Mouse (Mus musculus) thymus, postnatal 25 days (tissue): ENCODE data around the gene Fam207a.

Experiments
- DNase-seq: peaks from one replicate; pipeline ENCODE4 v3.0.0; 2022

The Fam207a gene

DNA sequence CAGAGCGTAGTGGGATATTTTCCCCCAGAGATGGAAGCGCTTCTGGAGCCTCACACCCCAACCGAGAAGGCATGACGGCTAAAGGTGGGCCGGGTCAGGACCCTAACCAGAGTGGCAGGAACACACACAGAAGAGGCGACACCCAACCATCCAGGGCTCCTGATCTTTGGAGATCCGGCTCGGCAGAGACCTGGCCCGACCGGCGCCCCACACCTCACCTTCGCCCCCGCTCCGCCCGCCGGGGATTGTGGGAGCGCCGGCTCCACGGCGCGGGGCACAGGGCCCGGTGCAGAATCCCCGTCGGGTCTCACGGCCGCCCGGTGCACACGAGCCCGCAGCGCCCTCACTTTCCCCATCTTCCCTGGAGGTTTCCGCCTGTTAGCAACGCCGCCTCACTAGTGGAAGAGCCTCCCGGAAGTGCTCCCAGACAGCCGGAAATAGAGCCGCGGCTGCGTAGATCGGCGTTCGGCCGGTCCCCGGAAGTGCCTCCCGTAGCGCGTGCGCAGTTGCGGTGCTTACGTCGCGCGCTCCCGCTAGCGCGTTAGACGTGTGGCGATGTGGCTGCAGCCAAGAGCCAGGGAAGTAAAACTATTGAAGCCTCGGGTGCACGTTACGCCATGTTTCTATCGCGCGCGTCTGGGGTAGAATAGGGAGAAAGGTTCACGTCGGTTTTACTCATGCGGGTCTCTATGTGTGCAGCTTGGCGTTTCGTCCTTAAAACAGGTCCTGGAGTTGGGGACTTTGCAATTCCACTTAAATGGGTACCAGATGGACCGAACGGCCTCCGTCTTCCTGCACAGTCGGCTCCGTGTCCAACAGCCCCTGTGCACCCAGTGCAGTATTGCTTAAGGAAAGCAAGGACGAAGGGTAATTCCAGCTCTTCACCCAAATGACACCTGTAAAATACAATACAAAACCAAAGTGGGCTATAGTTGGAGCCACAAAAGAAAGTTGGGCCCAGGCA is at the start of gene Fam207a:
Gene Fam207a (minus strand): TSS at position 401 of the 964 bp plus-strand sequence.
- DNase-seq = peak; percentile 95

DNA sequence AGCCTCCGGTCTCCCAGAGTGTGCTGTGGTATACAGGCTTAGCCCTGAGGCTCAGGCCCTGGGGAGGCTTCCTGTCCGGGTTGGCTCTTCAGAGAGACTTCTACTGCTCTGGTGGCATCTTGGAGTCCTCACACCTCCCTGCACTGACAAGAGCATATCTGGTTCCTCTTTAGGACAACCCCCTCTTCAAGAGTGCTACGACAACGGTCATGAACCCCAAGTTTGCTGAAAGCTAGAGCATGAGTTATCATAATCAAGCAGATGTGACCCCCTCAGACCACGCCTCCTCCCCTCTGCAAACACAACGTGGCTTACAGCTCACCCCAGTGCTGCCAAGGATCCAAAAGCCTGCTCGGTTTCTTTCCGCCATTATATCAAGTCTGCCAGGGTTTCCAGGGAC is 49.4 kb upstream of the Fam207a start:
- DNase-seq = no peak

DNA sequence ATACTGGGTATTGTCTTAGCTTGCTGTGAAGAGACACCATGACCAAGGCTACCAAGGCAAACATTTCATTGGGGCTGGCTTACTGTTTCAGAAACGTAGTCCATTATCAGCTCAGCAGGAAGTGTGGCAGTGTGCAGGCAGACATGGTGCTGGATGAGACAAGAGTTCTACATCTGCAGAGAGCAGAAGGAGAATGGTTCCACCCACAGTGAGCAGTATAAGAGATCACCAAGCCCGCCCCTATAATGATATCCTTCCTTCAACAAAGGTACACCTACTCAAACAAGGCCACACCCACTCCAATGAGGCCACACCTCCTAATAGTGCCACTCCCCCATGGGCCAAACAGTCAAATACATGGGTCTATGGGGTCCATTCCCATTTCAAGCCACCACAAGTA is 45.9 kb upstream of the Fam207a start:
- no peak for DNase-seq

DNA sequence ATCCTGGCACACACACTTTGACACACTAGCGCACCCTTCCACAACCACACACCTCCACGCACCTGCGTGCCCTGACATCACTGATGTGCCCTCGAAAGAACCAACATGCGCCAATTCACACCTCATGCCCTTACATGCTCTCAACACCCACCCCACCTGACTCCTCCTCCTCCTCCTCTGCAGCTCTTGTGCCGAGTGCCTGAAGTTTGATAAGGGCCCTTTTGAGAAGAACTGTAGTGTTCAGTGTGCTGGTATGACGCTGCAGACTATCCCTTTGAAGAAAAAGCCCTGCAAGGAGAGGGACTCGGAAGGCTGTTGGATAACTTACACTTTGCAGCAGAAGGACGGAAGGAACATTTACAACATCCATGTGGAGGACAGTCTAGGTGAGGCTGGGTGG is 45.2 kb upstream of the Fam207a start:
- DNase-seq = no peak

DNA sequence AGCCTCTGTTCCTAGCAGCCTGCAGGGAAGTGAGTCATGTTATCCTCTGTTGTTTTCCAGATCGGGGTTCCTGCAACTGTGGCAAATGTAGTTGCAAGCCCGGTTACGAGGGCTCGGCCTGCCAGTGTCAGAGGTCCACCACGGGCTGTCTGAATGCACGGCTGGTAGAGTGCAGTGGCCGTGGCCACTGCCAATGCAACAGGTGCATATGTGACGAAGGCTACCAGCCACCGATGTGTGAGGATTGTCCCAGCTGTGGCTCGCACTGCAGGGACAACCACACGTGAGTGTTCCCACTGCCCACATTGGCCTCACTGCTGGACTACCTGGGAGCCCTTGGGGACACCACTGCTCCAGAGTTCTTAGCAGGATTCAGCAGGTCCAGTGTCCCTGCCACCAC is 44.5 kb upstream of the Fam207a start:
- DNase-seq = no peak

DNA sequence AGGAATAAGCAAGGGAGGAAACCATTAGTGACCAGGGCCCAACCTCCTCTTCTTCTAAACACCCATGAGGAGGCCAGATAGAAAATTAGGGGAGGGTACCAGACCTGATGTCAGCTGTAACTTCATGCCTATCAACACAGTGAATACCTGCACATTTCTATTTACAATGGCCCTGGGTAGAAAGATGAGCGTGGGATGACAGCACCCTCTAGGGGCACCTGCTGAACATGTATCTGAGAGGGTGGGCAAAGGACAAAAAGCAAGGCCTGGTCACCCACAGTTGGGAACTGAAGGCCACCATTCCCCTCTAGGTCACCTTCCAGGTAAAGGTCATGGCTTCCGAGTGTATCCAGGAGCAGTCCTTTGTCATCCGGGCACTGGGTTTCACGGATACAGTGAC is 42.1 kb upstream of the Fam207a start:
- DNase-seq = peak; percentile 28

DNA sequence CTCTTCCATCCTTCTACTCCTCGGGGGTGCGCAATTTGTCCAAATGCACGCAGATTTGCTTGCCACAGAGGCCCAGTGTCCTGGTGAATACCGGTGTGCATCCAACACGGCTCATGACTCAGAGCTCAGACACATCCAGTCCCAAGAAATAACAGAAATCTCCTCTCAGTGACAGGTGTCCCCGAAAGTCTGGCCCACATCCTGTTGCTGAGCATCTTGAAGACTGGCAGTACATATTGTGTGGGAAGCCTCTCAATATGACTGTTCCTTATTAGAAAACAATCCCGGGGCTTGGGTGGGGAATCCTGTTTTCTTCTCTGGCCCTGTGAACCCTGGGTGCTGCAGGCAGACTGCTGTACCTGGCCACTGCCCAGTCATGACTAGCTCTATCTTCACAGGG is 41.0 kb upstream of the Fam207a start:
- no peak for DNase-seq

DNA sequence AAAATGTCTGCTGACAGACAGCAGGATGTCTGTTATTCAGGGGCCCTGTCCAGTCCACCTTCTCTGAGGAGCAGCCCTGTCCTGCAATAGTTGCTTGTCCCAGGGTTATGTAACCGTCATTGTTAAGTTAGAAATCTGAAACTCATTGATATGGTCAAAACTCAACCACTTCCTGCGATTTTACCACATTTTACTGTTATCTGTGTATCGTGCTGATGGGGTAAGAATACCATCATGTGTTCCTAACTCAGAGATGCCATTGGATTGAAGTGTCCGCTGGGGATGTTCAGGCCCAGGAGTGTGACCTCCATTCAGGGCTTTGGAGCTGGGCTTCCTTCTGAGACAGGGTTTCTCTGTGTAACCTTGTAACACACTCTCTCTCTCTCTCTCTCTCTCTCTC is 39.3 kb upstream of the Fam207a start:
- DNase-seq = no peak

DNA sequence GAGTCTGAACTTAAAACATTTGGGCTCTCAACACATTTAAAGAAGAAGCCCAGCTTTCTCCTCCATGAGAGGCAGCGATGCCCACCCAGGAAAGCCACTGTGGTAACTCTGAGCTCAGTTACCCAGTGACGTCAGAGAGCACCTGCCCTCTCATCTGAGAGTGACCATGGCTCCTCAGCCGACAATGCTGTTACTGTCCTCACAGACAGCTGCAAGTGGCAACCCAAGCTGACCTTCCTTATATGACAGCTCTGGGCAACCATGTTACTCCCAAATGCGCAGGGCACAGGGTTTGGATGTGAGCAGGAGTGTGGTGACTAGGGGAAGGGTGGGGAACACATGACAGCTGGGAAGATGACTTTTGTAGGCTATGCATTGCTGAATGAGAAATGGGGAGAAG is 37.7 kb upstream of the Fam207a start:
- no peak for DNase-seq

DNA sequence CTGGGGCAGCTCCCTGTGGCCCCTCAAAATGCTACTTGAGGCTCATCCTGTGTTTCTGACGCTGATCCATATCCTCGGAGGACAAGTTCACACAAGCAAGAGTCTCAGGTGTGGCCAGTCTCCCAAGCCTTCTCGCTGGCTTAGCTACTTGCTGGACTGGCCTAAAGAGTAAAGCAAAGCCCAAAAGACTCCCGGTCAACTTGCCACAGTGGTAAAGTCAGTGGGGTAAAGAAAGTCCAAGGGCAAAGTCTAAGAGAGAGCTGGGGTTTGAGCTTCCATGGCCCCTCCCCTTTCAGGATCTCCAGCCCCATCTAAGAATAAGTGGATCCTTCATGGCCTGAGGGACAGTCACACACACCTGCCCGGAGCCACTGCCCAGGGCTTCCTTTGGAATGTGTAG is 36.6 kb upstream of the Fam207a start:
- DNase-seq = no peak

DNA sequence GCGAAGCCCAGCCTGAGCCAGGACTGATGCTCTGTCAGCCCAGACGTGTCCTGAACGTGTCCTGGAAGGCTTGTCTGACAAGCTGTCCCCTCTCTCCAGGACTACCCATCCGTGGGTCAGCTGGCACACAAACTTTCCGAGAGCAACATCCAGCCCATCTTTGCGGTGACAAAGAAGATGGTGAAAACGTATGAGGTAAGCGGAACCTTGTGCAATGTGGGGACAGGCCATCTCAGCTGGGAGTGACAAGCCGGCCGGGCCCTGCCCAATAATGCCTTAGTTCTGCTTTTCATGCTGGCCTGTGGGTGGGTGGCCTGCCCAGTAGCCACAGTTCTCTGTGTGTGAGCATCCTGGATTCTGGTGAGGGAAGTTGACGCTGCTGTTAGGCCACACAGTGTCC is 35.3 kb upstream of the Fam207a start:
- DNase-seq = no peak

DNA sequence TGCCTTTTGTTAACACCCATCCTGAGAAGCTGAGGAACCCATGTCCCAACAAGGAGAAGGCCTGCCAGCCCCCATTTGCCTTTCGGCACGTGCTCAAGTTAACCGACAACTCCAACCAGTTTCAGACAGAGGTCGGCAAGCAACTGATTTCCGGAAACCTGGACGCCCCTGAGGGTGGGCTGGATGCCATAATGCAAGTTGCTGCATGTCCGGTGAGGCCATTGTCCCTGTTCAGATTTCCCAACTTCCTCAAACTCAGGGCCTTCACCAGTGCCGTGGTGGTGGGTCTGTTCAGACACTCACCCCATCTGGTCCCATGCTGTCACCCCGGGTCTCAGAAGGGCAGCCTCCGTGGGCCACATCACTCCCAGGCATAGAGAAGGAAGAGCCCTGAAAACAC is 33.0 kb upstream of the Fam207a start:
- no peak for DNase-seq

DNA sequence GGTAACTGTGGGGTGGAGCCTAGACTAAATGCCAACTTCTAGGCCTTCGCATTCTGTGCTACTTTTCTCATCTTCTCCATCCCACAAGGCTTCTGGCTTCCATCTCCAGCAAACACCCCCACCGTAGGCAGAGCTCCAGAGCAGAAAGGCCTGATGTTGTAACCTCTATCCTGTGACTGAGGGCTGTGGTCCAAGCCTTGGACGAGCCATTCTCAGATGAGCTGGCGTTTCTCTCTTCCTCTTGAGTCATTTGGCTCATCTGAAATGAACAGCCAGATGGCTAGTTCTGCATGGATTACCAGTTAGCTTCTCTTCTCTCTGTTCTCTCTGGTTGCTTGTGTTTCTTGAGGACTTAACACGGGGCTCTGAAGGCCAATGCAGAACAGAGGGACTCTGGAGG is 29.3 kb upstream of the Fam207a start:
- DNase-seq = no peak

DNA sequence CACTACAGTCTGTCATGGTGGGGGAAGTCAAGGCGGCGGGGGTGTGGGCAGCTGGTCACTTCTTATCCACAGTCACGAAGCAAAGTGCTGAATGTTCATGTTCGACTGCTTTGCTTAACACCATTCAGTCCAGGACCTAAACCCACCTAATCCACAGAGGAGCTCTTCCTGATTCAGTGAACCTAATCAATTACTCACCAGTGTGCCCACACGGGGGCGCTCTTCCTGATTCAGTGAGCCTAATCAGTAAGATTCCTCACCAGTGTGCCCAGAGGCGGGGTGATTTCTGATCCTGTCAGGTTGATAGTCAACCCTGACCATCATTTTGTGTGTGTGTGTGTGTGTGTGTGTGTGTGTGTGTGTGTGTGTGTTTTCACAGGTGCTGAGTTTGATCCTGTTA is 27.6 kb upstream of the Fam207a start:
- peak; percentile 38 for DNase-seq

DNA sequence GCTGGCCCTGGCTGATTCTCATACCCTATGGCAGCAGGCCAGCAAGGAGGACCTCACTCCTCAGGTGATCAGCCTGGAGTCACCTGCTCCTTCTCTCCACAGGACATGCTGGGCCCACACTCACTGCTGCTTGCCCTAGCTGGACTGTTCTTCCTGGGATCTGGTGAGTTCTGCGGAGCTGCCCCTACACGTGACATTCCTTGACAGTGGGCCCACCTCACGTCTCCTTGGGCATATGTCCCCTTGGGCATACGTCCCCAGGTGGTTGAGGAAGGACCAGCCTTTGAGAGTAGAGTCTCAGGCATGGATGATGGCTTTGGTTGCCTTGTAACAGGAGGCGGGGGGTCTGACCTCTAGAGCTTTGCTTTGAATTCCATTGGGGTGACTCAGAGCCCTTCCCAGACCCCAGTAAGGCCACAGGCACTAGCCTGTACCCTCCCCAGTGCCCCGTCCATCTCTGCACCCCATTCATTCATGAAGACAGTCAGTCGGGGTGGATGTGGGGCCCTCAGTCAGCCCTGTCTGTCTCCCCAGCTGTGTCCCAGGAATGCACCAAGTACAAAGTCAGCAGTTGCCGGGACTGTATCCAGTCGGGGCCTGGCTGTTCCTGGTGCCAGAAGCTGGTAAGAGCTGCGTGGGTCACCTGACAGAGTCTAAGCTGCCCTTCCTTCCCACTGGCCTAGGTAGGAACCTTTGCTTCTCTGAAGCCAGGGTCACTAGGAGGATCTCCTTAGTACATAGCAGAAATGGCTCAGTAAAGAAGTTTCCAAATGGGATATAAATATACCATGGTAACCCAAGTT is 26.5 kb upstream of the Fam207a start:
- no peak for DNase-seq

DNA sequence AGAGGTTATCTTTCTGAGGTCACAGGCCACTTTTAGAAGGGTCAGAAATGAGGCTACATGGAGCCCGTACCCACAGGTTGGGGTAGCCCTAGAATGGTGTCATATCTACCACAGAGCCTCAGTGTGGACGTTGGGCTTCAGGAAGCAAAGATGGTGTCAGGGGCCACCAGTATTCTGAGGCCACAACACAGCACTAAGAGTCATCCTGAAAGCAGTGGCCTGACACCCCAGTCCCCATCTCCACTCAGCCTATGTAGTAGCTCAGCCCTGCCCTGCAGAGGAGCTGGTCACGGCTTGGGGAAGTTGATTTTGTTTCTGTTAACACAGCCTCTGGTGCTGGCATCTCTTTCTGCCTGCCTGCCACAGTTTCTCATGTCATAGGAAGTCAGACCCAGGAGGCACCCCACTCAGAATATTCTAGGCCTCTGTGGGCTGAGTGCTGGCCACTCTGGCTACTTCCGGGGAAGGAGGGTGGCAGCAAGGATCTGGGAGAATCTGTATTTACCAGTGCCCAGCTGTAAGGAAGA is 25.1 kb upstream of the Fam207a start:
- DNase-seq = no peak

DNA sequence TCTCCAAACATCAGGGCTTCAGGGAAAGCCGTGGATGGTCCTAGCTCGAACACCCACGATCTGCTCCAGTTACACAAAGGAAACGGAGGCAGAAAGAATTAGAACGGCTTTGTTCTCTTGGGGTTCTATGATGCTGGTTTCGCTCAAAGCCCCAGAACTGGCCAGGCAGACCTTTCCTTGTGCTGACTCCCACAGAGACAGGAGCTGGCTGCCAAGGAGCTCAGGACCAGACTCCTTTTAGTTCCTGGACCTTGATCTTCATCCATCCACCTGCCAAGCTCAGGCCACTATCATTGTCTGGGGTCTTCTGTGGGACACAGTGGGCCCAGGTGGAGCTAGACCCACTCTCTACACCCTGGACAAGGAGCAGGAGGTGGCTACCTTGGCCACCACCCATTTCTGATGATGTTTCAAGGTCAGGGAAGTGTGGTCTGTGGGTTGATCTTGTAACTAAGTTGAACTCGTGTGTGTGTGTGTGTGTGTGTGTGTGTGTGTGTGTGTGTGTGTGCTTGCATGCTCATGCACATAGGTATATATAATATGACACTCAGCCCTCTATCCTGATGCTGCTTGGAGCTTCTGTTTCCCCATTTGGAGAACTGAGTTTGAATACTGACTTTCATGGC is 23.8 kb upstream of the Fam207a start:
- DNase-seq = no peak

DNA sequence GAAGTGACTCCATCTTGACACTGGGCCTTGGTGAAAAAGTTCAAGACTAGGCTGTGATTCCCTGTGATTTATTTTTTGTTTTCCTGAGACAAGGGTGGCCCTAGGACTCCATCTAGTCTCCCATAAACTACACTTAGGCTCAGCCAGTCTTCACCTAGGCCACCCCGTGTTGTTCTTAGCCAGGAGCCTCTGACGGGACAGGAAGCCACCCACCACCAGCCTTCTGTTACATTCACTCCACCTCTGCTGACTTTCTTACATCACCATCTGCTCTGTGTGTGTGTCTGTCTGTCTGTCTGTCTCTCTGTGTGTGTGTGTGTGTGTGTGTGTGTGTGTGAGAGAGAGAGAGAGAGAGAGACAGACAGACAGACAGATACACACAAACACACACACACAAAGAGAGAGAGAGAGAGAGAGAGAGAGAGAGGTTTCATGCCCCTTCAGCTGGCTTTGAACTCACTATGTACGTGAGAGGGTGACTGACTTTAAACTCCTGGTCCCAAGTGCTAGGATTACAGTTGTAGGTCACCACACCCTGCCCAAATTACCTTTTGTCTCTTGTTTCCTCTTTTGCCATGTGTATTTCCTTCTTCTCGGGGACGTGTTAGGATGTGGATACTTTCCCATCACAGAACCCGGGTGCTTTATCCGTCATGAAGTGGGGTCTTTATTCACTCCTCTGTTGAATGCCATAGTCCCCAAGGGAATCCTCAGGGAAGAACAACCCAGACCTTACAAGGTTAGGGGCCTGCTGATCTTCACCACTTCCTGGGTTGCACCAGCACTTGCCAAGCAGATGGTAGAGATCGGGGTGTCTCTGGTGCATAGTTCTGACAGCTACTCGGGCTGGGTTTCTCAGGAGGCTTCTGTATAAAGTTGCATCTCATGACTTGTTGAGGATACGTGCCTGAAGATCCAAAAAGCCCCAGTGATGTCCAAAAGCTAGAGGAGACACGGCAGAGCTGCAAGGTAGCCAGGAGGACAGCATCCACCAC is 21.9 kb upstream of the Fam207a start:
- DNase-seq = peak; percentile 44

DNA sequence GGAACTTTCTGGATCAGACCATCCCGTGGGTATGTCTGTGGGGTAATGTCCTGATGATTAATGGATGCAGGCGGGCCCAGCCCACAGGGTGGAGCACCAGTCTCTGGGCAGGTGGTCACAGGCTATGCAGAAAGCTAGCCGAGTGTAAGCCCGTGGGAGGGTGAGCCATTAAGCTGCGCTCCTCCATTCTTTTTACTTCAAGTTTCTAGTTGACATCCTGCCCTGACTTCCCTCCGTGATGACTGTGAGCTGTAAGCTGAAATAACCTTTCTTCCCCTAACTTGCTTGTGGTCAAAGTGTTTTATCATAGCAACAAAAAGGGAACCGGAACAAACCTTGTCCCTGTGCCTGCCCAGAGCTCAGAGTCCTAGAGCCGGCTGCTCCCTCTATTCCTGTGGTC is 21.1 kb upstream of the Fam207a start:
- DNase-seq = no peak

DNA sequence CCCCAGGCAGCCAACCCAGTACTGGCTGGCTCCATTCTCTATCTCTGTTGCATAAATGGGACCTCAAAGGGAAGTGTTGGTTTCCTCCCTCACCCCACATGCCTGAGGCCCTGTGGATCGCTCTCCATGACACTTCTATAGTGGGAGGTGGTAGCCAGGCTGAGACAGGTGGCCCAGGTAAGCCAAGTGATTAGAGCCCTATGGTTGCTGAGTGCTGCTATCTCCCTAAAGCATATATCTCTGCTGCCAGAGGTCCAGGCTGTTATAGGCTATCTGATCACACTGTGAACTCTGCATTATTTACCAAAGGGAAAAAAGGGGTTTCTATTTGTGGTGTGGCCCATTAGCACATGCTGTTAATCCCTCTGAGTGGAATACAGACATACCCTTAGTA is 16.4 kb upstream of the Fam207a start:
- DNase-seq = peak; percentile 23

DNA sequence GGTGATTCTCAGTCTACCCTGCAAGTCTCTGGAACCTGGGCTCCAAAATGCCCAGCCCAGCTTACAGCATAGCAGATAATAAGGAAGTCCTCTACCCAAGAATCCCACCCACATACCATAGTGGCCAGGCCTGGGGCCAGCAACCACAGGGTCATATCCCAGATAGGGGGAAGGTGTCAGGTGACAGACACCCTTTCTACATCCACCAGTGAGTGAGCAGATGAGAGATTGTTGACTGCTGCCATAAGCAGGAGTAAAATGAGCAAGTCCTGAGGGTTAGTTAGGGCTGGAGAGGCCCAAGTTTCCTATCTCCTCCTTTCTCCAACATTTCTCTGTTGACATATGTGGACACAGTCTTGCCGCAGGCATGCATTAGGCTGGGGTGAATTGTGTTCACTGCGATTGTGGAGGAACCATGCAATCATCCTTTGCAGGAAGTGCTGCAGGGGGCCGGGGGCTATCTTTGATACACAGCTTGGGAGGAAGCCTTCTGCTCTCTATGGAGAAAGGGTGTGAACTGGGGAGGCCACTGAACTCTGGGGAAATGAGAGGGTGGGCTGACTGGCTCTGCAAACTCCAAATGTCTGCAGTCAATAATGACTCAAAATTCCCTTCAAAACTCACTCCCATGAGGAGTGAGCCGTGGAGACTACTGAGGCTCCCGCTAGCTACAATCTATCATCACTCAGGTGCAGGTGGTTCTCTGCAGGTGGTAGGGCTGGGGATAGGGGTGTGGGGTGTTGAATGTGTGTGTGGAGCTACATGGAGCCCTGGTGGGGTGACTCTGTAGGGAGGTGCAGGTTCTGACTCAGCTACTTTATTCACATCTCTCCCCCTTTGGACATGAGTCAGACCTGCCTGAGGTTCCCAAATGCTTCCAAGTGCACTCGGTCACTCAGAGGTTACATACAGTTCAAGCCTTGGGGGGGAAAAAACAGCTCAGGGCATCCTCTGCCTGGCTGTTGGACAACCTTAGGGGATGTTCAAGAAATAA is 15.7 kb upstream of the Fam207a start:
- peak; percentile 69 for DNase-seq
